Mouse (Mus musculus): ENCODE results near the gene Il7r. TPM values are rescaled to one million over a fixed set of nuclear protein-coding genes. Genes with fewer than 3 reads are reported as not detected.
A peak's percentile ranks its signal among the peaks of the same experiment; 100 is the strongest.

The Il7r gene
- polyA plus RNA-seq, 1 experiment: 0.44 TPM

- Histone ChIP-seq H3K4me1 (peaks cover 40% of the 10 kb centered on the region), H3K9me3 (peaks cover 5% of the 10 kb centered on the region), H3K36me3 (replicated peaks; ENCODE audit: low read length) (peaks cover 3% of the 10 kb centered on the region), H3K4me3 (replicated peaks) (no peak overlapping the region), H3K27me3 (replicated peaks) (no peaks in the 10 kb centered on the region)
- TF ChIP-seq GATA1 (IDR thresholded peaks at IDR 0.05; ENCODE audit: borderline replicate concordance, low read length): no peak
- no peak for TF ChIP-seq FLI1 (IDR thresholded peaks at IDR 0.05; ENCODE audit: low read length)
These were observed 56.8 kb downstream of the Il7r start for GRCm38 (mm10) chr15:9473188-9473587.

- H3K4me3 ChIP-seq (replicated peaks): no peak overlapping the region
These were observed 57.4 kb downstream of the Il7r start for GRCm38 (mm10) chr15:9472618-9473017.

GRCm38 (mm10) chr15:9472167-9472566 is 57.8 kb downstream of the Il7r start:
- Histone ChIP-seq H3K36me3 (replicated peaks; ENCODE audit: low read length) (peaks cover 3% of the 10 kb centered on the region), H3K4me1 (peaks cover 37% of the 10 kb centered on the region), H3K27me3 (replicated peaks) (no peaks in the 10 kb centered on the region)

More at GRCm38 (mm10) chr15:9472618-9473017, 57.4 kb downstream of the Il7r start:
- H3K36me3 ChIP-seq (replicated peaks; ENCODE audit: low read length): peaks cover 3% of the 10 kb centered on the region
- peaks cover 40% of the 10 kb centered on the region for H3K4me1 ChIP-seq
- peaks cover 5% of the 10 kb centered on the region for H3K9me3 ChIP-seq
- H3K27me3 ChIP-seq (replicated peaks): no peaks in the 10 kb centered on the region
- TF ChIP-seq FLI1 (IDR thresholded peaks at IDR 0.05; ENCODE audit: low read length): no peak
- no peak for TF ChIP-seq GATA1 (IDR thresholded peaks at IDR 0.05; ENCODE audit: borderline replicate concordance, low read length)

GRCm38 (mm10) chr15:9471053-9471685 is 58.8 kb downstream of the Il7r start:
- TF ChIP-seq GATA1 (IDR thresholded peaks at IDR 0.05; ENCODE audit: borderline replicate concordance, low read length): no peak
- TF ChIP-seq FLI1 (IDR thresholded peaks at IDR 0.05; ENCODE audit: low read length): no peak
- Histone ChIP-seq H3K36me3 (replicated peaks; ENCODE audit: low read length) (peaks cover 3% of the 10 kb centered on the region), H3K4me3 (replicated peaks) (no peak overlapping the region), H3K9me3 (peaks cover 5% of the 10 kb centered on the region), H3K27me3 (replicated peaks) (no peaks in the 10 kb centered on the region), H3K4me1 (peaks cover 36% of the 10 kb centered on the region)

More at GRCm38 (mm10) chr15:9472167-9472566, 57.8 kb downstream of the Il7r start:
- no peak for TF ChIP-seq GATA1 (IDR thresholded peaks at IDR 0.05; ENCODE audit: borderline replicate concordance, low read length)
- TF ChIP-seq FLI1 (IDR thresholded peaks at IDR 0.05; ENCODE audit: low read length): no peak
- H3K9me3 ChIP-seq: peaks cover 5% of the 10 kb centered on the region
- no peak overlapping the region for H3K4me3 ChIP-seq (replicated peaks)

GRCm38 (mm10) chr15:9464039-9464438 is 65.9 kb downstream of the Il7r start:
- Histone ChIP-seq H3K9me3 (peaks cover 5% of the 10 kb centered on the region), H3K36me3 (replicated peaks; ENCODE audit: low read length) (peaks cover under 1% of the 10 kb centered on the region), H3K27me3 (replicated peaks) (no peaks in the 10 kb centered on the region), H3K4me3 (replicated peaks) (no peak overlapping the region), H3K4me1 (peaks cover 13% of the 10 kb centered on the region)
- TF ChIP-seq FLI1 (IDR thresholded peaks at IDR 0.05; ENCODE audit: low read length) (no peak), GATA1 (IDR thresholded peaks at IDR 0.05; ENCODE audit: borderline replicate concordance, low read length) (no peak)

- Histone ChIP-seq H3K27me3 (replicated peaks) (no peaks in the 10 kb centered on the region), H3K9me3 (peaks cover 4% of the 10 kb centered on the region; the same call in 1 of the 2 replicates), H3K36me3 (replicated peaks; ENCODE audit: low read length) (no peaks in the 10 kb centered on the region), H3K4me1 (peaks cover 11% of the 10 kb centered on the region), H3K4me3 (replicated peaks) (peak overlapping the region; percentile 38)
- no peak for TF ChIP-seq GATA1 (IDR thresholded peaks at IDR 0.05; ENCODE audit: borderline replicate concordance, low read length)
- no peak for TF ChIP-seq FLI1 (IDR thresholded peaks at IDR 0.05; ENCODE audit: low read length)
These were observed 66.4 kb downstream of the Il7r start for GRCm38 (mm10) chr15:9463521-9464027.

Other genes starting within 250 kb of the Il7r start
- gene Ugt3a2, start 194.6 kb downstream of the Il7r start, polyA plus RNA-seq (2012; ENCODE audit: insufficient read depth, low replicate concordance): not detected in 2 replicates
- gene Capsl, start 94.1 kb downstream of the Il7r start, polyA plus RNA-seq (2012; ENCODE audit: insufficient read depth, low replicate concordance): not detected in 2 replicates
- not detected in 2 replicates for gene Spef2, start 218.7 kb upstream of the Il7r start, polyA plus RNA-seq (2012; ENCODE audit: insufficient read depth, low replicate concordance)